Comparison of ENCODE assay signal across 28 mouse cellular contexts in genomic region chr1:174888073-174888472, GRCm38 (mm10). TPM values are rescaled to one million over a fixed set of nuclear protein-coding genes. Genes with fewer than 3 reads are reported as not detected.
DNase-seq lines count a peak whose midpoint lies in the region; ATAC-seq and TF ChIP-seq lines count a peak whose summit lies in the region.
"Had no signal": no experiment of that assay in that cellular context is flagged by ENCODE, and none has a peak within 500 bp of the region (broad histone marks: within the 10 kb centered on the region; RNA-seq: fewer than 3 reads in every experiment).

No protein-coding gene starts in this region.

- H3K36me3 ChIP-seq in embryonic facial prominence, embryonic 11.5 days (replicated peaks; ENCODE audit: control insufficient read depth, insufficient read depth, low read depth, low read length), result no peaks in the 10 kb centered on the region
- H3K36me3 ChIP-seq in embryonic facial prominence, embryonic 10.5 days (replicated peaks), result no peaks in the 10 kb centered on the region
- no peaks in the 10 kb centered on the region for H3K36me3 ChIP-seq in lung, embryonic 14.5 days (ENCODE audit: insufficient read depth)
- H3K36me3 ChIP-seq in lung, postnatal 0 days (ENCODE audit: insufficient read depth, low read length), result no peaks in the 10 kb centered on the region
- H3K36me3 ChIP-seq: embryonic facial prominence, embryonic 13.5 days; embryonic facial prominence, embryonic 15.5 days; forebrain, embryonic 12.5 days; forebrain, embryonic 15.5 days; G1E had no signal

- no peak overlapping the region for H3K9ac ChIP-seq in embryonic facial prominence, embryonic 11.5 days (replicated peaks; ENCODE audit: low read length)
- no peak overlapping the region for H3K9ac ChIP-seq in lung, embryonic 14.5 days
- H3K9ac ChIP-seq in lung, postnatal 0 days (replicated peaks; ENCODE audit: low read depth), result no peak overlapping the region
- H3K9ac ChIP-seq: embryonic facial prominence, embryonic 13.5 days; embryonic facial prominence, embryonic 15.5 days; forebrain, embryonic 12.5 days; forebrain, embryonic 15.5 days; forebrain, postnatal 0 days had no signal

- TF ChIP-seq POLR2A in embryonic fibroblast, embryonic 13.5 days (IDR thresholded peaks at IDR 0.05; ENCODE audit: low read depth, low read length), result no peak

- intact Hi-C loops in gastrocnemius, adult 2 months (cut with DNase I), result no loop called here

- no peak overlapping the region for H3K27ac ChIP-seq in embryonic facial prominence, embryonic 11.5 days (replicated peaks; ENCODE audit: low read depth, low read length)
- no peak overlapping the region for H3K27ac ChIP-seq in embryonic facial prominence, embryonic 10.5 days (replicated peaks)
- peak overlapping the region; percentile 83; the same call in 1 of the 2 replicates for H3K27ac ChIP-seq in gastrocnemius, adult 2 months
- H3K27ac ChIP-seq in lung, embryonic 14.5 days (ENCODE audit: low read depth), result no peak overlapping the region
- H3K27ac ChIP-seq in lung, postnatal 0 days (ENCODE audit: low read length), result no peak overlapping the region
- H3K27ac ChIP-seq in embryonic fibroblast, embryonic 13.5 days (ENCODE audit: insufficient read depth, low read length), result peak overlapping the region; percentile 75
- H3K27ac ChIP-seq: embryonic facial prominence, embryonic 13.5 days; embryonic facial prominence, embryonic 15.5 days; forebrain, embryonic 12.5 days; forebrain, embryonic 15.5 days had no signal

- H3K4me3 ChIP-seq in embryonic facial prominence, embryonic 11.5 days (ENCODE audit: low read depth, low read length), result no peak overlapping the region
- H3K4me3 ChIP-seq in embryonic facial prominence, embryonic 10.5 days, result no peak overlapping the region
- no peak overlapping the region for H3K4me3 ChIP-seq in gastrocnemius, adult 2 months
- H3K4me3 ChIP-seq in lung, embryonic 14.5 days (ENCODE audit: low read depth, low read length), result no peak overlapping the region
- no peak overlapping the region for H3K4me3 ChIP-seq in lung, postnatal 0 days (ENCODE audit: low read depth, low read length)
- H3K4me3 ChIP-seq in embryonic fibroblast, embryonic 13.5 days (ENCODE audit: insufficient read depth, low read length), result no peak overlapping the region
- H3K4me3 ChIP-seq: embryonic facial prominence, embryonic 13.5 days; embryonic facial prominence, embryonic 15.5 days; forebrain, embryonic 12.5 days; forebrain, embryonic 15.5 days had no signal

- H3K9me3 ChIP-seq in embryonic facial prominence, embryonic 11.5 days (replicated peaks; ENCODE audit: control insufficient read depth, low read length), result no peaks in the 10 kb centered on the region
- H3K9me3 ChIP-seq in embryonic facial prominence, embryonic 10.5 days, result no peaks in the 10 kb centered on the region
- no peaks in the 10 kb centered on the region for H3K9me3 ChIP-seq in lung, embryonic 14.5 days (ENCODE audit: low read depth, low read length)
- H3K9me3 ChIP-seq in lung, postnatal 0 days (ENCODE audit: low read length), result no peaks in the 10 kb centered on the region
- H3K9me3 ChIP-seq: embryonic facial prominence, embryonic 13.5 days; embryonic facial prominence, embryonic 15.5 days; forebrain, embryonic 12.5 days; forebrain, embryonic 15.5 days had no signal

- TF ChIP-seq EP300 in lung, postnatal 0 days (IDR thresholded peaks at IDR 0.05), result no peak

- no peaks in the 10 kb centered on the region for H3K27me3 ChIP-seq in embryonic facial prominence, embryonic 11.5 days (ENCODE audit: control insufficient read depth, insufficient read depth, low read length)
- H3K27me3 ChIP-seq in embryonic facial prominence, embryonic 10.5 days (replicated peaks; ENCODE audit: low read depth, poor library complexity, severe bottlenecking), result no peaks in the 10 kb centered on the region
- H3K27me3 ChIP-seq in lung, embryonic 14.5 days (ENCODE audit: insufficient read depth, low read length), result no peaks in the 10 kb centered on the region
- no peaks in the 10 kb centered on the region for H3K27me3 ChIP-seq in lung, postnatal 0 days (replicated peaks; ENCODE audit: insufficient read depth, low read length)
- H3K27me3 ChIP-seq: CH12.LX; embryonic facial prominence, embryonic 13.5 days; embryonic facial prominence, embryonic 15.5 days; forebrain, embryonic 12.5 days; forebrain, embryonic 15.5 days; Patski had no signal

- H3K4me1 ChIP-seq in embryonic facial prominence, embryonic 11.5 days (ENCODE audit: control insufficient read depth, insufficient read depth, low read length), result no peaks in the 10 kb centered on the region
- H3K4me1 ChIP-seq in embryonic facial prominence, embryonic 10.5 days, result no peaks in the 10 kb centered on the region
- no peaks in the 10 kb centered on the region for H3K4me1 ChIP-seq in lung, embryonic 14.5 days (ENCODE audit: insufficient read depth)
- H3K4me1 ChIP-seq in lung, postnatal 0 days (ENCODE audit: insufficient read depth, low read depth, low read length), result no peaks in the 10 kb centered on the region
- peaks cover 4% of the 10 kb centered on the region; the same call in 1 of the 2 replicates for H3K4me1 ChIP-seq in embryonic fibroblast, embryonic 13.5 days (ENCODE audit: control insufficient read depth, insufficient read depth, low read length)
- H3K4me1 ChIP-seq: embryonic facial prominence, embryonic 15.5 days; forebrain, embryonic 12.5 days; forebrain, embryonic 15.5 days had no signal

- no peak for TF ChIP-seq CTCF in gastrocnemius, adult 2 months (IDR thresholded peaks at IDR 0.05)
- no peak for TF ChIP-seq CTCF in lung, embryonic 14.5 days (IDR thresholded peaks at IDR 0.05; ENCODE audit: low read depth)
- TF ChIP-seq CTCF in lung, postnatal 0 days (IDR thresholded peaks at IDR 0.05), result no peak
- TF ChIP-seq CTCF in embryonic fibroblast, embryonic 13.5 days (IDR thresholded peaks at IDR 0.05; ENCODE audit: borderline replicate concordance, insufficient read depth, low read length), result no peak

- 89% methylated on average over 1 of the region's 1 CpGs for WGBS in embryonic facial prominence, embryonic 11.5 days
- WGBS in embryonic facial prominence, embryonic 10.5 days, result 96% methylated on average over 1 of the region's 1 CpGs
- 96% methylated on average over 1 of the region's 1 CpGs for WGBS in lung, embryonic 14.5 days
- WGBS in lung, postnatal 0 days, result 57% methylated on average over 1 of the region's 1 CpGs

- peak; percentile 55; the same call in 1 of the 2 replicates for ATAC-seq in embryonic facial prominence, embryonic 11.5 days (replicated peaks; ENCODE audit: insufficient number of reproducible peaks, low FRiP score, low TSS enrichment, low read depth)
- ATAC-seq in lung, embryonic 14.5 days (ENCODE audit: insufficient read depth), result 0 out of 2 replicates have a peak, but pooled peaks have one; percentile 11
- no peak for ATAC-seq in lung, postnatal 0 days
- ATAC-seq: activated CD4-positive, CD25-positive, alpha-beta regulatory T cell, adult 4 months; CD4-positive, CD25-positive, alpha-beta regulatory T cell, adult 4 months; forebrain, embryonic 15.5 days; forebrain, postnatal 0 days; Patski had no signal

- H3K4me2 ChIP-seq in embryonic facial prominence, embryonic 11.5 days (ENCODE audit: low read depth, low read length), result no peak overlapping the region
- no peak overlapping the region for H3K4me2 ChIP-seq in lung, embryonic 14.5 days
- H3K4me2 ChIP-seq in lung, postnatal 0 days (replicated peaks; ENCODE audit: low read depth, low read length), result no peak overlapping the region
- H3K4me2 ChIP-seq: embryonic facial prominence, embryonic 13.5 days; embryonic facial prominence, embryonic 15.5 days; forebrain, embryonic 12.5 days; forebrain, embryonic 15.5 days had no signal

- DNase-seq in embryonic facial prominence, embryonic 11.5 days (ENCODE audit: low spot score), result no peak
- no peak for DNase-seq in embryonic facial prominence, embryonic 10.5 days (ENCODE audit: low spot score)
- DNase-seq in gastrocnemius, adult 2 months, result no peak
- no peak for DNase-seq in gastrocnemius, postnatal 10 days
- no peak for DNase-seq in lung, embryonic 14.5 days
- no peak for DNase-seq in lung, postnatal 0 days (ENCODE audit: low spot score)
- DNase-seq: adrenal gland, adult 8-10 months; adrenal gland, postnatal 25 days; B cell, adult 2 months; cerebellum, adult 11 months; cerebellum, adult 18-20 months; cerebellum, adult 8-10 months; cerebellum, adult 9-11 months; cerebellum, postnatal 14 days; cerebellum, postnatal 36 days; embryo, embryonic 11 days; forebrain, postnatal 0 days had no signal

RNA-seq across cellular contexts. Expression of gene Grem2, which starts 33.5 kb away (rescaled TPM):
- 0.64 and 1.0 TPM in 2 replicates for polyA plus RNA-seq in embryonic facial prominence, embryonic 11.5 days (2014; fragmentation: Nextera tagmentation; extraction: Ambion mirVana)
- polyA plus RNA-seq in embryonic facial prominence, embryonic 10.5 days (2016; fragmentation: Nextera tagmentation; extraction: Ambion mirVana), result 0.52 and 0.74 TPM in 2 replicates
- total RNA-seq in gastrocnemius, adult 2 months (2021), result 10 to 100 TPM; 10.0 to 18.9 TPM
- 10 to 100 TPM; 33.6 to 46.4 TPM for total RNA-seq in gastrocnemius, postnatal 10 days (2021)
- polyA plus RNA-seq in lung, embryonic 14.5 days (2014; fragmentation: Nextera tagmentation; extraction: Ambion mirVana), result 1.6 TPM in 2 replicates
- 2.7 and 3.0 TPM in 2 replicates for polyA plus RNA-seq in lung, postnatal 0 days (2015; fragmentation: Nextera tagmentation; extraction: Ambion mirVana)
- polyA plus RNA-seq in embryonic fibroblast, embryonic 13.5 days (2011; ENCODE audit: insufficient read length, low read depth, missing spikeins), result 94.6 and 113 TPM in 2 replicates
- total RNA-seq: CH12.LX; common myeloid progenitor, adult 5-6 weeks had no signal
- polyA plus RNA-seq: activated CD4-positive, CD25-positive, alpha-beta regulatory T cell, adult 4 months; CD4-positive, CD25-positive, alpha-beta regulatory T cell, adult 4 months; G1E; Patski had no signal

Comparison
In these comparisons a context has a peak if more than half of its experiments do, and no peak if none do; other contexts are left out.
1. H3K27ac ChIP-seq: peak in gastrocnemius, adult 2 months (single experiment) and embryonic fibroblast, embryonic 13.5 days (single experiment); none in embryonic facial prominence, embryonic 11.5 days (single experiment), embryonic facial prominence, embryonic 10.5 days (single experiment), lung, embryonic 14.5 days (single experiment) and lung, postnatal 0 days (single experiment).
2. RNA of gene Grem2, which starts 33.5 kb away (polyA plus RNA-seq): 94.6 to 113 TPM in embryonic fibroblast, embryonic 13.5 days; 2.7 to 3.0 TPM in lung, postnatal 0 days, 1.6 TPM in lung, embryonic 14.5 days, 0.64 to 1.0 TPM in embryonic facial prominence, embryonic 11.5 days and 0.52 to 0.74 TPM in embryonic facial prominence, embryonic 10.5 days; every median in the first group is over 10 times any median in the second.